Mouse (Mus musculus) forebrain, embryonic 16.5 days (tissue): ENCODE measurements around the gene Tnf. TPM values are rescaled to one million over a fixed set of nuclear protein-coding genes. Genes with fewer than 3 reads are reported as not detected.
A peak's percentile ranks its signal among the peaks of the same experiment; 100 is the strongest.
"Not testable (repeated sequence)": the region's sequence is repeated elsewhere in the genome, so short reads cannot be mapped to it uniquely, and the experiment has no call there.

Source experiments
- ATAC-seq: fragments of 200-750 bp; cut with Nextera tagmentation; 2 replicates; pipeline ENCODE4 v1.8.0; 2017; ENCODE audit warnings: mild to moderate bottlenecking, moderate library complexity
- H3K27ac ChIP-seq: fragments of 300-500 bp; sonication (generic); 2 replicates; pipeline ENCODE4 v1.5.1; 2014; ENCODE audit warnings: low read length, control low read depth
- H3K27me3 ChIP-seq: fragments of 300-500 bp; sonication (generic); replicated peaks from 2 replicates; pipeline ENCODE4 v1.6.1; 2014; ENCODE audit warnings: low read length; ENCODE audit not compliant: control insufficient read depth, insufficient read depth
- H3K36me3 ChIP-seq: fragments of 300-500 bp; sonication (generic); 2 replicates; pipeline ENCODE4 v1.6.1; 2014; ENCODE audit not compliant: control insufficient read depth, insufficient read depth
- H3K4me1 ChIP-seq: fragments of 300-500 bp; sonication (generic); replicated peaks from 2 replicates; pipeline ENCODE4 v1.6.1; 2014; ENCODE audit warnings: low read length; ENCODE audit not compliant: control insufficient read depth, insufficient read depth
- H3K4me2 ChIP-seq: fragments of 300-500 bp; sonication (generic); 2 replicates; pipeline ENCODE4 v1.6.1; 2014; ENCODE audit warnings: mild to moderate bottlenecking, low read length, control low read depth
- H3K4me3 ChIP-seq: fragments of 300-500 bp; sonication (generic); replicated peaks from 2 replicates; pipeline ENCODE4 v1.5.1; 2014; ENCODE audit warnings: mild to moderate bottlenecking, low read length, control low read depth
- H3K9ac ChIP-seq: fragments of 300-500 bp; sonication (generic); replicated peaks from 2 replicates; pipeline ENCODE4 v1.6.1; 2014; ENCODE audit warnings: low read depth, low read length, control low read depth
- H3K9me3 ChIP-seq: fragments of 300-500 bp; sonication (generic); 2 replicates; pipeline ENCODE4 v1.6.1; 2016; ENCODE audit warnings: low read length; ENCODE audit not compliant: control insufficient read depth
- WGBS: fragments of 180-500 bp; shearing (Covaris S2); extraction: QIAGEN DNeasy Blood & Tissue Kit; methylation state at CpG from one replicate; pipeline ENCODE4 v1.1.7; 2014; 5-methylcytosine and 5-hydroxymethylcytosine counted together
- polyA plus RNA-seq: library from polyadenylated mRNA; unstranded; fragments of >200 nt; fragmentation: Nextera tagmentation; extraction: Ambion mirVana; gene quantifications from 2 replicates; pipeline ENCODE4 v1.2.1, GENCODE M21; 2015

Gene Tnf
- polyA plus RNA-seq, 1 experiment from 2014 or later, result not detected

DNA sequence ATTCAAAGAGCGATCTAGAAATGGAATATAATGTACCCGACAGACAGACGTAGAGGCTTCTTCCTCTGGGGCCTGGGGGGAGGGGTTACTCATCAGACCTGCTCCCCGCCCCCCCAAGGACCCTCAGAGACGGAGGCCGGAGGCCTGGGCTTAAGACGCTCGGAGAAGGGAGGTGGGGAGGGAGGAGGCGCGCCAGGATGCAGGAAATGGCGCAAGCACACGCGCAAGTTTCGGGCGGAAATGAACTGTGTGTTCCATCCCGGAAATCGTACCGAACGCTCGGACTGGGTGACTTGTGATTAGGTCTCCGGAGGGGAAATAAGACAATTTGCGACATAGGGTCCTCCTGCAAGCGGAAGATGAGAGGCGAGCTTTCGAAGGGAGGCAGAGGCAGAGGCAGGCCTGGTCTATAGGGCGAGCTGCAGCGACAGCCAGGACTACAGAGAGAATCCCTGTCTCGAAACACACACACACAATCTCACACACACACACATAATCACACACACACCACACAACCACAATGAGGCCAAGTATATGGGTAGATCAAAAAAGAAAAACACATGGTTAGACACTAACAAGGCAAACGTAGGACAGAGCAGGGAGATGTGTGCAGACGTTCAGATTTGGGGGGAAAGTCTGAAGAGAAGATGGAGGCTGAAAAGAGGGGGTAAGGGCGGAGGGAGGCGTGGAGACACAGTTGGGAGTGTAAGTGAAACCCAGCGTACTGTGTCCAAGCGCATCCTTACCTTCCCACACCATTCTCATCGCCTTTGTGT, 34.0 kb upstream of the Tnf start, which contains the start of gene Nfkbil1:
Gene Nfkbil1, minus strand, starts transcription at position 179 of the 776 bp plus-strand sequence.
- peak within 1 kb of the TSS; percentile 94 for H3K4me2 ChIP-seq
- peaks cover 40% of the 10 kb centered on the region for H3K4me1 ChIP-seq
- peak within 1 kb of the TSS; percentile 97 for H3K27ac ChIP-seq
- peak within 1 kb of the TSS; percentile 83 for H3K9ac ChIP-seq
- peak within 1 kb of the TSS; percentile 65 for H3K4me3 ChIP-seq
- under 1% methylated on average over 35 of the region's 35 CpGs for WGBS
- H3K27me3 ChIP-seq, result no peaks in the 10 kb centered on the region
- no peaks in the 10 kb centered on the region for H3K9me3 ChIP-seq
- no peaks in the 10 kb centered on the region for H3K36me3 ChIP-seq
- ATAC-seq, result peak; percentile 86

DNA sequence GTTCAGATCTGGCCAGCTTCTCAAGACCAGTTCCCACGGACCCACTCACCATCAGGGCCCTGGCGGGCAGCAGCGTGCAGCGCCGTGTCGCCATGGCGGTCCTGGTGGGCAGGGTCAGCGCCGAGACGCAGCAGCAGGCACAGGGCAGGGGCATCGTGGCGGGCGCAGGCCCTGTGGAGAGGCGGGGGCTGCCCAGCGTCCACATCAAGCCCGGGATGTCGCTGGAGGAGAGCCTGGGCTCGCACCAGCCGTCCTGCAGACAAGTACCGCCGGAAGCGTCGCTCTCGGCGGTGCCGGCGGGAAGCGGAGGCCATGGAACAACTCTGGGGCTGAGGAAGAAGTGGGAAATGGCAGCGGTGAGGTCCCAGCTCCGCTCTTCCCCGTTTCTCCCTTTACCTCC, 33.1 kb upstream of the Tnf start:
- peak overlapping the region; percentile 94 for H3K4me2 ChIP-seq
- WGBS, result 9% methylated on average over 31 of the region's 31 CpGs
- ATAC-seq, result no peak
- H3K27me3 ChIP-seq, result no peaks in the 10 kb centered on the region
- H3K9me3 ChIP-seq, result no peaks in the 10 kb centered on the region
- peak overlapping the region; percentile 97 for H3K27ac ChIP-seq
- H3K36me3 ChIP-seq, result no peaks in the 10 kb centered on the region
- H3K4me3 ChIP-seq, result peak overlapping the region; percentile 65
- H3K9ac ChIP-seq, result peak overlapping the region; percentile 83
- H3K4me1 ChIP-seq, result peaks cover 33% of the 10 kb centered on the region

DNA sequence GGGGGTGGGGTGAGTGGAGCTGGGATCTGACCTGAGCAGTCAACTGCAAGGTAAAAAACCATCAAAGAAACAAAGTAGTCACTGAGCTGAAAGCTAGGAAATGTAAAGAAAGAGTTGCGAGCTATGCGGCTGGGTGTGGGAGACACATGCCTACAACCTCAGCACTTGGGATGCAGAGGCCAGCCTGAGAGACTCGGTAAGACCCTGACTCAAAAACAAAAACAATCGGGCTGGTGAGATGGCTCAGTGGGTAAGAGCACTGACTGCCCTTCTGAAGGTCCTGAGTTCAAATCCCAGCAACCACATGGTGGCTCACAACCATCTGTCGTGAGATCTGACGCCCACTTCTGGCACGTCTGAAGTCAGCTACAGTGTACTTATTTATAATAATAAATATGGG, 32.3 kb upstream of the Tnf start:
- ATAC-seq, H3K4me2 ChIP-seq, H3K36me3 ChIP-seq, H3K27ac ChIP-seq, H3K27me3 ChIP-seq, H3K9me3 ChIP-seq, H3K9ac ChIP-seq: not testable (repeated sequence)
- WGBS, result 90% methylated on average over 7 of the region's 7 CpGs
- peak overlapping the region; percentile 65; the same call in 1 of the 2 replicates for H3K4me3 ChIP-seq
- peaks cover 33% of the 10 kb centered on the region for H3K4me1 ChIP-seq

DNA sequence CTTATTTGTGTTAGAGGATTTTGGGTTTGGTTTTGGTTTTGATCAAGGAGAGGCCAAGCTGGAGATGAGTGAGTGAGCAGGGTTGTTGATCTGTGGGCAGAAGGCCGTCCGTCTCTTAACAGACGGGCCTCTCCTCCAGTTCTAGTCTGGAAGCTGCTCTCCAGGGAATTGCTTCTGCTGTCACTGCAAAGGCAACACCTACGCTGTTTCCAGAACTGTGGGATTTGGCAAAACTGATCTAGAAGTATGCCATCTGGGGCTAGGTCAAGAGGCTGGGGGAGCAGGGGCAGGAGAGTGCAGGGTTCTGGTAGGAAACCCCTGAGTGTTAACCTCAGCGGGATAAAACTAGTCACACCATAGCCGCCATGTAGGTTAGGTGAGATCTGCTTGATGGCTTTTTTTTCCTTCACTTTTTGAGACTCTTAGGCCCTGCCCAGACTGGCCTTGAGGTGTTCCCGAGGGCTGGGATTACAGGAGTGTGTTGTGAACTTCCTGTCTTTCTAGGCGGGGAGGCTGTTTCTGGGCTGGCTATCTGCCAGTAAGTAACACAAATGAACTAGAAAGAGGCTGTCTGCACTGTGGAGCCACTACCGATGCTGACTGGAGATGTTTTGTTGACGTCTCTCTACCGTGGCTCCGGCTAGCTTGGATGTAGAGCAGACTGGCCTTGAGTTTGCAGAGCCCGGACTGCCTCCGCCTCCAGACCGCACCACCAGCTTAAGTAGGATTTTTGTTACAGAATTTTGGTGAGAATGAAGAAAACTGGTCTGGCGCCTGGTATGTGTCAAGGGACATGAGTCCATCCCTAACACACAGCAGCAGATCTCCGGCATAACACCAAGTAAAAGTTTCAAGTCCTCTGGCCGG, 31.5 kb upstream of the Tnf start, which contains the start of gene Atp6v1g2:
Gene Atp6v1g2, plus strand, starts transcription at position 547 of the 867 bp plus-strand sequence.
- no peak within 1 kb of the TSS; the same call in 1 of the 2 replicates for H3K9ac ChIP-seq
- 68% methylated on average over 18 of the region's 18 CpGs for whole genome bisulfite sequencing
- H3K4me3 ChIP-seq, result peak within 1 kb of the TSS; percentile 65
- H3K27me3 ChIP-seq, result no peaks in the 10 kb centered on the region
- no peaks in the 10 kb centered on the region for H3K9me3 ChIP-seq
- peak within 1 kb of the TSS; percentile 94 for H3K4me2 ChIP-seq
- H3K36me3 ChIP-seq, result 0 out of 2 replicates have a peak, but pooled peaks cover 4% of the 10 kb centered on the region
- H3K4me1 ChIP-seq, result peaks cover 33% of the 10 kb centered on the region
- peak within 1 kb of the TSS; percentile 97 for H3K27ac ChIP-seq
- no peak for ATAC-seq

DNA sequence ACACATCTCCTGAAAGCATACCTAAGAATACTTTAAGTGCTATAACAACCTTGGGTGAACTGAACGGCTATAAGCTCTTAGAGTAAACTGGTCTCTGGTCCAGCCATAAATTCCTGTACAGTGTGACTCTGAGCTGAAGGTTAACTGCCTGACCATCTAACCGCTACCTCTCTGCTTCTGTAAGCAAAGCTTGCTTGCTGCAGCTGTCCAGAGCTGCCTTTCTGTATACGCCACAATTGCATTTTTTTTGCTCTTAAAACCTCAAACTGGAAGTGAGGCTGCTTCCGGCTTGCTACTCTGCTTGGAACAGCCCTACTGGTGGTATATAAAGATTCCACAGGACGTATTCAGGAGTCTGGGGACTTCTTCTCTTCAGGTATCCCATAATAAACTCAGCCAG, 30.9 kb upstream of the Tnf start:
- Histone ChIP-seq H3K9ac (no peak overlapping the region), H3K9me3 (no peaks in the 10 kb centered on the region), H3K27me3 (no peaks in the 10 kb centered on the region), H3K4me3 (no peak overlapping the region), H3K27ac (no peak overlapping the region), H3K4me1 (peaks cover 33% of the 10 kb centered on the region), H3K36me3 (0 out of 2 replicates have a peak, but pooled peaks cover 4% of the 10 kb centered on the region), H3K4me2 (no peak overlapping the region)
- 89% methylated on average over 5 of the region's 5 CpGs for WGBS
- no peak for ATAC-seq

DNA sequence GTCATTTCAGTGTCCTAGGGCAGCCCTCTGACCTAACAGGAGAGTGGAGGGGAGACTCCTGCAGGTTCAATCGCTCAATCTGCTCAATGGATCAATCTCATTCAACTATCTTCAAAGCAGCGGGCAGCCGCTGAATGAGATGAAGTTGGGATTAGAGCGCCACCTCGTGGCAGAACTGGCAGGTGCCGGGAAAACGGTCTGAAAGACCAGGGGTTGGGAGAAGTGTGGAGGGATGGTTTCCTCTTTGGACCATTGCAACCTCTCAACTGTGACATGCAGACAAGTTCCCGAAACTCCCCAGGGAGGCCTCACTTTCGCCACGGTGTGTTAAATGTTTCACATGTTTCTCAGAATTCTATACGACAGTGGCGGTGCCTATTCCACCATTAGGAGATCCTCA, 30.2 kb upstream of the Tnf start:
- Histone ChIP-seq H3K9me3 (no peaks in the 10 kb centered on the region), H3K4me3 (no peak overlapping the region), H3K36me3 (0 out of 2 replicates have a peak, but pooled peaks cover 4% of the 10 kb centered on the region), H3K4me2 (no peak overlapping the region), H3K27me3 (no peaks in the 10 kb centered on the region), H3K27ac (no peak overlapping the region), H3K4me1 (peaks cover 27% of the 10 kb centered on the region), H3K9ac (no peak overlapping the region)
- WGBS, result 14% methylated on average over 12 of the region's 12 CpGs
- no peak for ATAC-seq

DNA sequence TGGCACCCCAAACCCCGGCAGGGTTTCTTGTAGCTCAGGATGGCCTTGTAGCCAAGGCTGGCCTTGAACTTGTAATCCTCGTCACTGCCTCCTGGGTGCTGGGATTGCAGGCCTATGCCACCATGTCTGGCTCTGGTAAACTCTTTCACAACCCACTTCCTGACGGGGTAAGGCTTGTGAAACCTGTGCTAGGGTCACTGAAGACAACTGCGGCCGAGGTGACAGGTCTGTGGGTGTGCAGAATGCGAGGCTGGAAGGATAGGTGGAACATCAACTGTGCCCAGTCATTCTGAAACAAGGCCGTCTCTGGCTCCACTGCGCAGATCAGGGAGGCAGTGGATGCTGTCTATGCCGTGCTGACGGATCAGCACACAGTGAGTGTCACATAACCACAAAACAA, 29.2 kb upstream of the Tnf start:
- H3K27me3 ChIP-seq, result no peaks in the 10 kb centered on the region
- WGBS, result 94% methylated on average over 10 of the region's 10 CpGs

DNA sequence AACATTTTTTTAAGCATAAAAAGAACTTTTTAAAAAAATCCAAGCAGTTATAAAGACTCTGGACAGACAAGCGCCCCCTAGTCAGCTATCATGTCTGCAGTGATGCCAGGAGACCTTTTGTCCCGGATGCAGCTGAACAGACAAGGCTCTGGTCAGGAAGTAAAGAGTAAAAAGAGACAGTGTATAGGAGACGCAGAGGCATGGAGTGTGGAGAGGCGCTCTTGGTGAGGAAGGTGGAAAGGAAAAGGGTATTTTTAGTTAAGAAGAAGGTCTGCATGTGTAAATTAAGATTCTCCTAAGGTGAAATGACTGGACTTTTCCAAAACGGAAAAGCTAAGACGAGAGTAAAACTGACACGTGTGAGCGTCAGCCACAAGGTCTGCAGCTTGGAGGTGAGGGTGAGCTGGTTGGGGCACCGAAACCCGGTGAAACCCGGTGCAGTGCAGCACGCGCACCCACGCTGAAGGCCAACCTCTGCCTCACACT, 24.8 kb upstream of the Tnf start:
- Histone ChIP-seq H3K27ac (no peak overlapping the region), H3K4me3 (no peak overlapping the region), H3K4me2 (no peak overlapping the region), H3K4me1 (no peaks in the 10 kb centered on the region; the same call in 1 of the 2 replicates), H3K9ac (no peak overlapping the region), H3K9me3 (no peaks in the 10 kb centered on the region), H3K36me3 (0 out of 2 replicates have a peak, but pooled peaks cover 6% of the 10 kb centered on the region), H3K27me3 (no peaks in the 10 kb centered on the region)
- WGBS, result 86% methylated on average over 14 of the region's 14 CpGs
- ATAC-seq, result no peak

More for the DNA sequence above, 29.2 kb upstream of the Tnf start:
- no peaks in the 10 kb centered on the region for H3K9me3 ChIP-seq
- H3K4me2 ChIP-seq, result no peak overlapping the region
- H3K4me1 ChIP-seq, result peaks cover 21% of the 10 kb centered on the region
- ATAC-seq, result no peak
- no peak overlapping the region for H3K4me3 ChIP-seq
- 0 out of 2 replicates have a peak, but pooled peaks cover 4% of the 10 kb centered on the region for H3K36me3 ChIP-seq
- no peak overlapping the region for H3K9ac ChIP-seq
- H3K27ac ChIP-seq, result no peak overlapping the region

DNA sequence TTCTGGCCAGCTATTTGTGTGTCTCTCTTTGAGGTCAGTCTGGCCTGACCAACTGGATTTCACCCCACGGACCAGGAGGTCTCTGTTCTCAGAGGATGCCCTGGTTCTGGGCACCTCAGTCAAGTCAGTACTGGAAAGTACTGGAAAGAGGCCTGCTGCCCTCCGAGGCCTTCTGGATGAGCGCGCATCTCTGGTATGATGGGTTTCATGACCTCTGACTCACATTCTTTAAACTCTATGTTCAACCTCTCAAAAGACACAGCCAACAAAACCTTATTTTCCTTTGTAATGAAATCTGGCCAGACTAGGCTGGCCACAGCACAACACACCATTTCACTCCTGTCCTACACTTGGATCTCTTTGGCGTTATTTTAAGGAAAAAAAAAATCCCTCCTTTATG, 23.6 kb upstream of the Tnf start:
- H3K27ac ChIP-seq, result no peak overlapping the region
- no peaks in the 10 kb centered on the region for H3K4me1 ChIP-seq
- no peak overlapping the region for H3K4me2 ChIP-seq
- 0 out of 2 replicates have a peak, but pooled peaks cover 7% of the 10 kb centered on the region for H3K36me3 ChIP-seq
- ATAC-seq, result no peak
- no peaks in the 10 kb centered on the region for H3K9me3 ChIP-seq
- 96% methylated on average over 5 of the region's 5 CpGs for WGBS
- H3K27me3 ChIP-seq, result no peaks in the 10 kb centered on the region
- H3K9ac ChIP-seq, result no peak overlapping the region
- no peak overlapping the region for H3K4me3 ChIP-seq
